Mouse (Mus musculus): ENCODE measurements around the gene Rbm17. TPM values are rescaled to one million over a fixed set of nuclear protein-coding genes. Genes with fewer than 3 reads are reported as not detected.
"Not testable (repeated sequence)": the region's sequence is repeated elsewhere in the genome, so short reads cannot be mapped to it uniquely, and the experiment has no call there.

Gene Rbm17
- polyA plus RNA-seq, 1 experiment, result 37.7 TPM

DNA sequence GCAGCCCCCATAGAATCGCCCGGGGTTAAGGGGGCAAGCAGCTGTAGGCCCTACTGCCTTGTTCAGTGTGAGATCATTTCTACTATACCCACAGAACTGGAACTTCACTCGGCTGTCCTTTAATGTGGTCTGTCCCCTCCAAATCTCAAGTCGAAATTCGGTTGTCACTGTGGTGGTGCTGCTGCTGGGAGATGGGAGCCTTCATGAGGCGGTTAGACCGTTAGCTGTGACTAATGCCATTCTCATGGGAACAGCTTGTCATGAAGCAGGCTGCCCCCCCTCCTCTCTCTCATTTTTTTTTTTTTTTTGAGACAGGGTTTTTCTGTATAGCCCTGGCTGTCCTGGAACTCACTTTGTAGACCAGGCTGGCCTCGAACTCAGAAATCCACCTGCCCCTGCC is 19.2 kb upstream of the Rbm17 start:
- no peak overlapping the region for H3K27ac ChIP-seq (ENCODE audit: insufficient read depth, low read length)
- H3K4me1 ChIP-seq (ENCODE audit: control insufficient read depth, insufficient read depth, insufficient read length), result no peaks in the 10 kb centered on the region; the same call in 1 of the 2 replicates
- H3K27me3 ChIP-seq (ENCODE audit: control insufficient read depth, insufficient read depth, low read length), result no peaks in the 10 kb centered on the region
- WGBS, result 38% methylated on average over 8 of the region's 8 CpGs
- H3K36me3 ChIP-seq (ENCODE audit: control insufficient read depth, insufficient read depth, low read length), result no peaks in the 10 kb centered on the region
- TF ChIP-seq CTCF (IDR thresholded peaks at IDR 0.05; ENCODE audit: extremely low read depth, insufficient read depth, insufficient read length, insufficient replicate concordance), result no peak
- DNase-seq (ENCODE audit: low read depth in 1 of 2, low spot score in 2 of 2), result no peak
- no peak overlapping the region for H3K4me3 ChIP-seq (ENCODE audit: extremely low read depth, insufficient read depth, insufficient read length)

DNA sequence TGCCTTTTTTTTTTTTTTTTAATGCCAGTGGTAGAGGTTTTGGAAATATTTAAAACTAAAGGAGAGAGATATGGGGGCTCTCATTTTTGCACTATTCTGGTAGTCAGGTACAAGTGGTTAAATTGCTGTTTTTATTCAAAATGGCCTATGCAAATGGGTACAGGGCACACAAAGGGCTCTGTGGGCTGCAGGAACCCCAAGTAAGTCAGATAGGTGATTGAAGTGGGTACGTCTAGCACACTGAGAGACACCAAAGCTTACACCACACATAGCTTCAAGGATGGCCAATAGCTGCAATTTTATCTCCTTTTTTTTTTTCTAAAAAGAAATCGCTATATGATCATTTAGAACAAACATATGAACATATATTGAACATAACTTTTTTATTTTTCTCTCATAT is 15.6 kb upstream of the Rbm17 start:
- WGBS, result 58% methylated on average over 2 of the region's 2 CpGs
- Histone ChIP-seq H3K27me3 (ENCODE audit: control insufficient read depth, insufficient read depth, low read length) (no peaks in the 10 kb centered on the region), H3K36me3 (ENCODE audit: control insufficient read depth, insufficient read depth, low read length) (no peaks in the 10 kb centered on the region), H3K27ac (ENCODE audit: insufficient read depth, low read length) (no peak overlapping the region), H3K4me3 (ENCODE audit: extremely low read depth, insufficient read depth, insufficient read length) (no peak overlapping the region), H3K4me1 (ENCODE audit: control insufficient read depth, insufficient read depth, insufficient read length) (no peaks in the 10 kb centered on the region; the same call in 1 of the 2 replicates)
- no peak for DNase-seq (ENCODE audit: low read depth in 1 of 2, low spot score in 2 of 2)
- TF ChIP-seq CTCF (IDR thresholded peaks at IDR 0.05; ENCODE audit: extremely low read depth, insufficient read depth, insufficient read length, insufficient replicate concordance) (no peak), POLR2A (IDR thresholded peaks at IDR 0.05; ENCODE audit: low read depth, low read length) (no peak)

DNA sequence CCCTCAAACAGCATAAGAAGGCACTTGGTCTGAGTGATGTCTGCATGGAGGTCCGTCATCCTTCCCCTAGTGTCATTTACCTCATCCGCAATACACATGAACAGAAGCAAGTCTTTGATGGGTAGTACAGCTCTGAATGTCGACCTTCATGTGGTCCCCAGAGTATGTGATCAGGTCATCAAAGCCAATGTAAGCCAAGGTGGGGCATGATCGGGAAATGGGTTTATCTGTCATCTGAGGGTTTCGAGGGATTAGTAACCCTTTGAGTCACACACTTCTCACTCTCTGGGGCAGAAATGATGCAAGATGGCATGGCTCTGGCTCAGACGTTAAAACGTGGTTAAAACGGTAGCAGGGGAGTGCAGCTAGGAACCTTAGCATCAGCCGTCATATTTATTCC is 12.9 kb upstream of the Rbm17 start:
- Histone ChIP-seq H3K4me1 (ENCODE audit: control insufficient read depth, insufficient read depth, insufficient read length) (no peaks in the 10 kb centered on the region), H3K27me3 (ENCODE audit: control insufficient read depth, insufficient read depth, low read length) (no peaks in the 10 kb centered on the region), H3K36me3 (ENCODE audit: control insufficient read depth, insufficient read depth, low read length) (no peaks in the 10 kb centered on the region), H3K4me3 (ENCODE audit: extremely low read depth, insufficient read depth, insufficient read length) (no peak overlapping the region), H3K27ac (ENCODE audit: insufficient read depth, low read length) (no peak overlapping the region)
- no peak for TF ChIP-seq POLR2A (IDR thresholded peaks at IDR 0.05; ENCODE audit: low read depth, low read length)
- no peak for TF ChIP-seq CTCF (IDR thresholded peaks at IDR 0.05; ENCODE audit: extremely low read depth, insufficient read depth, insufficient read length, insufficient replicate concordance)
- no peak for DNase-seq (ENCODE audit: low read depth in 1 of 2, low spot score in 2 of 2)
- WGBS, result 82% methylated on average over 9 of the region's 9 CpGs

DNA sequence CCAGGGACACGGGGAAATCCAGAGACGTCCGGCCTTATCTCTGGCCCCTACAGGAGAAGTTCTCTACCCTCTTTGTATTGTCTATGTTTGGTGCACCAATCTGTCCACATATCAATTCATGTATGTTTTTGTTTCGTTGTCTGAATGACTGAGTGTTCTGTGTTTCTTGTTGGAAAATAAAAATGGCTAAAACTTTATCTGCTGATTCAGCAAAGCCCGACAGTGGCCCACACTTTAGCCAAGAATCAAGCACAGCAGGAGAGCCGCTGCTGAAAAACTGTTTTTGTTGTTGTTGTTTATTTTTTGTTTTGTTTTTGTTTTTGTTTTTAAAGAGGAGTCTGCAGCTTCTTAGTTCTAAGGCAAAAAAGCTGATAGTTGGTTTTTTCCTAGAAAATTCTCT is 9.0 kb upstream of the Rbm17 start:
- not testable (repeated sequence) for H3K36me3 ChIP-seq (ENCODE audit: control insufficient read depth, insufficient read depth, low read length); H3K4me3 ChIP-seq (ENCODE audit: extremely low read depth, insufficient read depth, insufficient read length); H3K4me1 ChIP-seq (ENCODE audit: control insufficient read depth, insufficient read depth, insufficient read length); H3K27ac ChIP-seq (ENCODE audit: insufficient read depth, low read length); DNase-seq (ENCODE audit: low read depth in 1 of 2, low spot score in 2 of 2); H3K27me3 ChIP-seq (ENCODE audit: control insufficient read depth, insufficient read depth, low read length)
- 96% methylated on average over 6 of the region's 6 CpGs for WGBS

DNA sequence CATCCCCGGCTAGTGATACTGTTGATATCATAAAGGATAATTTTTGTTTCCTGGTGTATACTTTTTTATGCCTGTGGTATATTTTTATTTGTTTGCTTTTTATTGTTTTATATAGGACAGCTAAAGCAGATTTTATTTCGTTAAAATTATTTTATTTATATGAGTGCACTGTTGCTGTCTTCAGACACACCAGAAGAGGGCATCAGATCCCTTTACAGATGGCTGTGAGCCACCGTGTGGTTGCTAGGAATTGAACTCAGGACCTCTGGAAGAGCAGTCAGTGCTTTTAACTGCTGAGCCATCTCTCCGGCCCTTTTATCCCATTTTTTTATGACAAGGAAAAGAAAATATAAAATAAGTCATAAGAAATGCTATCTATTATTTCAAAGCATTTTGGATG is 2.8 kb upstream of the Rbm17 start:
- not testable (repeated sequence) for H3K4me3 ChIP-seq (ENCODE audit: extremely low read depth, insufficient read depth, insufficient read length); DNase-seq (ENCODE audit: low read depth in 1 of 2, low spot score in 2 of 2); H3K36me3 ChIP-seq (ENCODE audit: control insufficient read depth, insufficient read depth, low read length); H3K4me1 ChIP-seq (ENCODE audit: control insufficient read depth, insufficient read depth, insufficient read length); H3K27ac ChIP-seq (ENCODE audit: insufficient read depth, low read length); H3K27me3 ChIP-seq (ENCODE audit: control insufficient read depth, insufficient read depth, low read length)
- WGBS, result 70% methylated on average over 4 of the region's 4 CpGs

DNA sequence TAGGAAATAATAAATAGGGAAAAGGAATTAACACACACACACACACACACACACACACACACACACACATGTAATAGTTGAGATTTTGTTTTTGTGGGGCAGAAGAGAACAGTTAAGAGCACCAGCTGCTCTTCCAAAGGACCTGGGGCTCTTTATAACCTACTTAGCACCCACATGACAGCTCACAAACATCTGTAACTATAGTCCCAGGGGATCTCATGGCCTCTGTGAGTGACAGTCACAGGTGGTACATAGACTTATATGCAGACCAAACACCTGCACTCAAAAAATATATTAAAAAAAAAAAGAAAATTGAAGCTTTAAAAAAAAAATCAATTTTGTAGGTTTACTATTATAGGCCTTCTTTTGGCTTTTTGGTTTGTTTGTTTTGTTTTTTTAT is 958 bp upstream of the Rbm17 start:
- H3K4me1 ChIP-seq (ENCODE audit: control insufficient read depth, insufficient read depth, insufficient read length), result no peaks in the 10 kb centered on the region
- H3K27me3 ChIP-seq (ENCODE audit: control insufficient read depth, insufficient read depth, low read length), result no peaks in the 10 kb centered on the region
- H3K27ac ChIP-seq (ENCODE audit: insufficient read depth, low read length), result no peak overlapping the region
- H3K4me3 ChIP-seq (ENCODE audit: extremely low read depth, insufficient read depth, insufficient read length), result no peak overlapping the region
- TF ChIP-seq CTCF (IDR thresholded peaks at IDR 0.05; ENCODE audit: extremely low read depth, insufficient read depth, insufficient read length, insufficient replicate concordance), result no peak
- TF ChIP-seq POLR2A (IDR thresholded peaks at IDR 0.05; ENCODE audit: low read depth, low read length), result no peak
- no peak for DNase-seq (ENCODE audit: low read depth in 1 of 2, low spot score in 2 of 2)
- H3K36me3 ChIP-seq (ENCODE audit: control insufficient read depth, insufficient read depth, low read length), result peaks cover 6% of the 10 kb centered on the region

DNA sequence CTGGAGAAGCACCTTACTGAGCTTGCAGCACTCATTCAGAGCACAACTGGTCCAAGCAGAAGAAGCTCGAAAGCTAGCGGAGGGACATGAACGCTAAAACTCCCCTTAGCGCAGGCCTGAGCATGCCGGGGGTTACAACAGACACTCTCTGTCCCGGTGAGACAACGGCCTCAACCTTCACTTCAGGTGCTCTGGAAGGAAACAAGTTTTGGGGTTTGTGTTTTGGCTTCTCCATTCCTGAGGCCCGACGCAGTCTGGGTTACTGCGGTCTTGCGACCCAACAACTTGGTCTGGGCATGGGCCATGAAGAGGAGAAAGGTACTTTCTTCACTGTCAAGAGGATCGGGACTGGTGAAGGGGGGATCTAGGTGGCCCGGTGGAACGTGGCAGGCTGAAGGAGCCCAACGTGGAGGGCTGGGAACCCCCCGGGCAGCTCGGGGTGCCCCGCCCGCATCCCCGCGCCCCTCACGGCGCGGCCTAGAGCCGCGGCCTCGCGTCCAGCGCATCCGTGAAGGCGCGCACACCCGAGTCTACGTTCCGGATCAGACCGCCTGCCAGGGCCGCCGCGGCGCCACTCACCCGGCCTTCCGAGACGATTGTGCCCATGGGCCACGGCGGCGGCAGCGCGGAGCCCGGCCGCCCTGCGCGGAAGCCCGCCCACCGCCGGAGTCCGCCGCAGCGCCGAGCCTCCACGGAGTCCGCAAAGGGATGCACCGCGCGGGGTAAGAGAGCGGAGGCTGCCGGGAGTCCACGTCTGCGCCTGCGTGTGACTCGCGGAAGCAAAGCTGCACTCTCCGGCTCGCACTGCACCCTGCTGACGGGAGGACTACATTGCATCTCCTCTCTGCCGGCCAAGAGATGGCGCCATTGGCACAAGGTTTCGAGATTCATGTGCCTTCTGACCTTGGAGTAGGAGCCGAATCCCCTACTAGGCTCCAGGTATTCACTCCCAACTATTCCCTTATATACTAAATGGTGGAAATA is 1.2 kb downstream of the Rbm17 start:
- peak; percentile 87 to 93 for DNase-seq (ENCODE audit: low read depth in 1 of 2, low spot score in 2 of 2)
- Histone ChIP-seq H3K36me3 (ENCODE audit: control insufficient read depth, insufficient read depth, low read length) (peaks cover 14% of the 10 kb centered on the region), H3K4me3 (ENCODE audit: extremely low read depth, insufficient read depth, insufficient read length) (peak overlapping the region; percentile 84), H3K27me3 (ENCODE audit: control insufficient read depth, insufficient read depth, low read length) (no peaks in the 10 kb centered on the region), H3K4me1 (ENCODE audit: control insufficient read depth, insufficient read depth, insufficient read length) (no peaks in the 10 kb centered on the region), H3K27ac (ENCODE audit: insufficient read depth, low read length) (peak overlapping the region; percentile 62)
- under 1% methylated on average over 78 of the region's 78 CpGs for WGBS
- TF ChIP-seq CTCF (IDR thresholded peaks at IDR 0.05; ENCODE audit: extremely low read depth, insufficient read depth, insufficient read length, insufficient replicate concordance) (peak; percentile 100), POLR2A (IDR thresholded peaks at IDR 0.05; ENCODE audit: low read depth, low read length) (0 out of 2 replicates have a peak, but pooled peaks have one; percentile 61)
